Mouse (Mus musculus): ENCODE measurements around the gene H2afz. TPM values are rescaled to one million over a fixed set of nuclear protein-coding genes. Genes with fewer than 3 reads are reported as not detected.
"Not testable (repeated sequence)": the region's sequence is repeated elsewhere in the genome, so short reads cannot be mapped to it uniquely, and the experiment has no call there.

H2afz gene
- polyA plus RNA-seq, 1 experiment from 2014 or later, result 3,607 TPM

DNA sequence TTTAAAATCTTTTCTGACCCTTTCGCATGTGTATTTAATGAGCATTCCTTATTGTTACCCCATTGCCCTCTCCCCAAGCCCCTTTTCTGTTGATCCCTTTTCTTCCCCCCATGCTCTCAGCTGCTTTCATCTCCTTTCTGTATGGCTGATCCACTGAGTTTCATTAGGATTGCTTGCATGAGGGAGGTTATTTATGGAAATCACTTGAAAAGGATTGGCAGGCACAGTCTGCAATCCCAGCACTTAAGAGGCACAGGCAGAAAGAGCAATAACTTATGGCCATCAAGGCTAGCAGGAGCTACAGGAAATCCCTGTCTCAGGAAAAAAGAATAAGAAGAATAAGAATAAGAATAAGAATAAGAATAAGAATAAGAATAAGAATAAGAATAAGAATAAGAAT, 27.7 kb upstream of the H2afz start:
- H3K36me3 ChIP-seq (replicated peaks; ENCODE audit: control insufficient read depth, insufficient read depth, low read depth, low read length), result no peaks in the 10 kb centered on the region
- 97% methylated on average over 1 of the region's 1 CpGs for WGBS
- no peaks in the 10 kb centered on the region for H3K27me3 ChIP-seq (ENCODE audit: control insufficient read depth, insufficient read depth, low read length)
- DNase-seq (ENCODE audit: low spot score) (no peak), ATAC-seq (replicated peaks; ENCODE audit: insufficient number of reproducible peaks, low FRiP score, low TSS enrichment, low read depth) (no peak)
- no peak overlapping the region for H3K4me2 ChIP-seq (ENCODE audit: low read depth, low read length)
- H3K9ac ChIP-seq (replicated peaks; ENCODE audit: low read length), result no peak overlapping the region
- no peak overlapping the region for H3K4me3 ChIP-seq (ENCODE audit: low read depth, low read length)
- no peak overlapping the region for H3K27ac ChIP-seq (replicated peaks; ENCODE audit: low read depth, low read length)
- H3K9me3 ChIP-seq (replicated peaks; ENCODE audit: control insufficient read depth, low read length), result no peaks in the 10 kb centered on the region
- H3K4me1 ChIP-seq (ENCODE audit: control insufficient read depth, insufficient read depth, low read length), result no peaks in the 10 kb centered on the region

DNA sequence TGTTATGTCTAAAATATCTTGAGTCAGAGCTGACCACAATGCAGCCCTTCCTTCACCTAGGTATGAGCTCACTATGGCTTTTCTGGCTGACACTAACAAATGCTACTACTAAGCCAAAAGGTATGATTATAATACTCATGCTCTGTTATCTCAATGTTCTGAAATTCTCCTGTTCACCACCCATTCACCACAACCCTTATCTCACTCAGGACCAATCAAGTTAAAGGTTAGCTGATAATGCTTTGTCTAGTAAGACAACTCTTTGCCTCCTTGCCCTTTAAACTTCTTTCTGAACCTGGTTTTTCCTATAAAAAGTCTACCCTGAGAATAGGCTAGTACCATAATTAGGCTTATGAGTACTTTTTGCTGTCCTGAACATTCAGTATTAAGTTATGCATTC, 26.1 kb upstream of the H2afz start:
- DNase-seq (ENCODE audit: low spot score), result no peak
- no peaks in the 10 kb centered on the region for H3K27me3 ChIP-seq (ENCODE audit: control insufficient read depth, insufficient read depth, low read length)
- no peaks in the 10 kb centered on the region for H3K4me1 ChIP-seq (ENCODE audit: control insufficient read depth, insufficient read depth, low read length)
- no peaks in the 10 kb centered on the region for H3K36me3 ChIP-seq (replicated peaks; ENCODE audit: control insufficient read depth, insufficient read depth, low read depth, low read length)
- no peaks in the 10 kb centered on the region for H3K9me3 ChIP-seq (replicated peaks; ENCODE audit: control insufficient read depth, low read length)
- H3K4me2 ChIP-seq (ENCODE audit: low read depth, low read length), result no peak overlapping the region
- no peak overlapping the region for H3K4me3 ChIP-seq (ENCODE audit: low read depth, low read length)
- no peak overlapping the region for H3K27ac ChIP-seq (replicated peaks; ENCODE audit: low read depth, low read length)
- no peak for ATAC-seq (replicated peaks; ENCODE audit: insufficient number of reproducible peaks, low FRiP score, low TSS enrichment, low read depth)
- no peak overlapping the region for H3K9ac ChIP-seq (replicated peaks; ENCODE audit: low read length)

DNA sequence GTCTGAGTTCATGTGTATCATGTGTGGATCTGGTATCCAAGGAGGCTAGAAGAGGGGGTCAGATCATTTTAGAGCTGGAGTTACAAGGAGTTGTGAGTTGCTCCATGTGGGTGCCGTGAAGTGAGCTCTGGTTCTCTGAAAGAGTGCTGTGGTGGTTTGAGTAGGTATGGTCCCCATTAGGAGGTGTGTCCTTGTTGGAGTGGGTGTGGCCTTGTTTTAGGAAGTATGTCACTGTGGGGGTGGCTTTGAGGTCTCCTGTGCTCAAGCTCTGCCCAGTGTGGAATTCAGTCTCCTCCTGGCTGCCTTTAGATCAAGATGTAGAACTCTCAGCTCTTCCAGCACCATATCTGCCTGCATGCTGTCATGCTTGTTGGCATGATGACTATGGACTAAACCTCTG, 21.3 kb upstream of the H2afz start:
- ATAC-seq (replicated peaks; ENCODE audit: insufficient number of reproducible peaks, low FRiP score, low TSS enrichment, low read depth), result no peak
- WGBS, result 84% methylated on average over 1 of the region's 1 CpGs

DNA sequence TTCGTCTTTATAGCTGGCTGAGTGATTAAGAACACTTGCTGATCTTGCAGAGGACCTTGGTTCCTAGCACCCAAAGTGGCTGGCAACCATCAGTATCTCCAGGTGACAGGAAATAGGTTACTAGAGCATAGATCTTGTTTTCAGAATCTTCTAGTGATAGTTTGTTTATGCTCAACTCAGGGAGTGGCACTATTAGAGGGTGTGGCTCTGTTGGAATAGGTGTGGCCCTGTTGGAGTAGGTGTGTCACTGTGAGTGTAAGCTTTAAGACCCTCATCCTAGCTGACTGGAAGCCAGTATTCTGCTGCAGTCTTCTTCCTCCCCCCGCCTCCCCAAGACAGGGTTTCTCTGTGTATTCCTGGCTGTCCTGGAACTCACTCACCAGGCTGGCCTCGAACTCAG, 20.0 kb upstream of the H2afz start:
- no peaks in the 10 kb centered on the region for H3K9me3 ChIP-seq (replicated peaks; ENCODE audit: control insufficient read depth, low read length)
- H3K4me3 ChIP-seq (ENCODE audit: low read depth, low read length), result no peak overlapping the region
- WGBS, result 89% methylated on average over 3 of the region's 3 CpGs
- no peak overlapping the region for H3K9ac ChIP-seq (replicated peaks; ENCODE audit: low read length)
- ATAC-seq (replicated peaks; ENCODE audit: insufficient number of reproducible peaks, low FRiP score, low TSS enrichment, low read depth), result no peak
- no peak overlapping the region for H3K4me2 ChIP-seq (ENCODE audit: low read depth, low read length)
- H3K27ac ChIP-seq (replicated peaks; ENCODE audit: low read depth, low read length), result no peak overlapping the region
- H3K36me3 ChIP-seq (replicated peaks; ENCODE audit: control insufficient read depth, insufficient read depth, low read depth, low read length), result no peaks in the 10 kb centered on the region
- no peaks in the 10 kb centered on the region for H3K27me3 ChIP-seq (ENCODE audit: control insufficient read depth, insufficient read depth, low read length)
- DNase-seq (ENCODE audit: low spot score), result no peak
- H3K4me1 ChIP-seq (ENCODE audit: control insufficient read depth, insufficient read depth, low read length), result no peaks in the 10 kb centered on the region

More for the DNA sequence above, 21.3 kb upstream of the H2afz start:
- H3K4me2 ChIP-seq (ENCODE audit: low read depth, low read length), result no peak overlapping the region
- no peaks in the 10 kb centered on the region for H3K36me3 ChIP-seq (replicated peaks; ENCODE audit: control insufficient read depth, insufficient read depth, low read depth, low read length)
- H3K27ac ChIP-seq (replicated peaks; ENCODE audit: low read depth, low read length), result no peak overlapping the region
- H3K4me1 ChIP-seq (ENCODE audit: control insufficient read depth, insufficient read depth, low read length), result no peaks in the 10 kb centered on the region
- H3K27me3 ChIP-seq (ENCODE audit: control insufficient read depth, insufficient read depth, low read length), result no peaks in the 10 kb centered on the region
- no peaks in the 10 kb centered on the region for H3K9me3 ChIP-seq (replicated peaks; ENCODE audit: control insufficient read depth, low read length)
- H3K4me3 ChIP-seq (ENCODE audit: low read depth, low read length), result no peak overlapping the region
- H3K9ac ChIP-seq (replicated peaks; ENCODE audit: low read length), result no peak overlapping the region
- DNase-seq (ENCODE audit: low spot score), result no peak

DNA sequence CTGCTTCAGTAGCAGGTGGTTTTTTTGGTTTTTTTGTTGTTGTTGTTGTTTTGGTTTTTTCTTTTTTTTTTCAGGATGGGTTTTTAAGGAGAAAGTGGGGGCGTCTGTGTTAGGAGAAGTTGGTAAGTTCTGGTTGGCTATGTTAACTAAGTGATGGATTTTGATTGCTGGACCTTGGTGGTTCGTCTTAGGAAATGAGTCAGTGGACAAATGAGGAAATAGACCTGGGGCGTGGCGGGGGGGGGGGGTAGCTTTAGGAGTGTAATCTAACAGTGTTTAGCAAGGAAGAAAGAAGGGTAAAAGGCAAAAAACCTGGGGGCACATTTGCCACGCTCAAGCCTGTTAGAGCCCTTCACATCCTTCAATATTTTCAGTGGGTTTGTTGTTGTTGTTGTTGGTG, 17.7 kb upstream of the H2afz start:
- no peak overlapping the region for H3K4me3 ChIP-seq (ENCODE audit: low read depth, low read length)
- no peak overlapping the region for H3K4me2 ChIP-seq (ENCODE audit: low read depth, low read length)
- DNase-seq (ENCODE audit: low spot score), result no peak
- H3K36me3 ChIP-seq (replicated peaks; ENCODE audit: control insufficient read depth, insufficient read depth, low read depth, low read length), result no peaks in the 10 kb centered on the region
- H3K27me3 ChIP-seq (ENCODE audit: control insufficient read depth, insufficient read depth, low read length), result no peaks in the 10 kb centered on the region
- no peak for ATAC-seq (replicated peaks; ENCODE audit: insufficient number of reproducible peaks, low FRiP score, low TSS enrichment, low read depth)
- H3K4me1 ChIP-seq (ENCODE audit: control insufficient read depth, insufficient read depth, low read length), result no peaks in the 10 kb centered on the region
- H3K9me3 ChIP-seq (replicated peaks; ENCODE audit: control insufficient read depth, low read length), result no peaks in the 10 kb centered on the region
- no peak overlapping the region for H3K27ac ChIP-seq (replicated peaks; ENCODE audit: low read depth, low read length)
- WGBS, result 83% methylated on average over 5 of the region's 5 CpGs
- no peak overlapping the region for H3K9ac ChIP-seq (replicated peaks; ENCODE audit: low read length)

DNA sequence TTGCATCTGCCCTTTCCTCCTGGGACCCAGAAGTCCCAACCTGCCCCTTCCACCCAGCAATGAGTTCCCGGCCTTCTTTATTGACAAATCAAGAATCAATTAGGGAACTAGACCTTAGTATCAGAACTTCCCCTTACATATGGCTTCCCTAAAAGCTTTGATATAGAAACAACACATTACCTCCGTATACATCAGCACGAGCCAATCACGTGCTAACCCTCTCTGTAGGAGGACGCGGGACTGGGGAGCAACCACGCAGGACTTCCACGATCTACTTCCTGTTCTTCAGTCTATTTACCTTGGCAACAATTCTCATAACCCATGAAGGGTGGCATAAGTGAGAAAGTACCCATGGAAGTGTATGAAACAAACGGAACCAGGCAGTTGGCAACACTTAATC, 15.9 kb upstream of the H2afz start:
- Histone ChIP-seq H3K4me2 (ENCODE audit: low read depth, low read length) (no peak overlapping the region), H3K9me3 (replicated peaks; ENCODE audit: control insufficient read depth, low read length) (no peaks in the 10 kb centered on the region), H3K27me3 (ENCODE audit: control insufficient read depth, insufficient read depth, low read length) (no peaks in the 10 kb centered on the region), H3K27ac (replicated peaks; ENCODE audit: low read depth, low read length) (no peak overlapping the region), H3K9ac (replicated peaks; ENCODE audit: low read length) (no peak overlapping the region), H3K4me1 (ENCODE audit: control insufficient read depth, insufficient read depth, low read length) (no peaks in the 10 kb centered on the region), H3K36me3 (replicated peaks; ENCODE audit: control insufficient read depth, insufficient read depth, low read depth, low read length) (no peaks in the 10 kb centered on the region), H3K4me3 (ENCODE audit: low read depth, low read length) (no peak overlapping the region)
- ATAC-seq (replicated peaks; ENCODE audit: insufficient number of reproducible peaks, low FRiP score, low TSS enrichment, low read depth) (no peak), DNase-seq (ENCODE audit: low spot score) (no peak)
- WGBS, result 88% methylated on average over 9 of the region's 9 CpGs

DNA sequence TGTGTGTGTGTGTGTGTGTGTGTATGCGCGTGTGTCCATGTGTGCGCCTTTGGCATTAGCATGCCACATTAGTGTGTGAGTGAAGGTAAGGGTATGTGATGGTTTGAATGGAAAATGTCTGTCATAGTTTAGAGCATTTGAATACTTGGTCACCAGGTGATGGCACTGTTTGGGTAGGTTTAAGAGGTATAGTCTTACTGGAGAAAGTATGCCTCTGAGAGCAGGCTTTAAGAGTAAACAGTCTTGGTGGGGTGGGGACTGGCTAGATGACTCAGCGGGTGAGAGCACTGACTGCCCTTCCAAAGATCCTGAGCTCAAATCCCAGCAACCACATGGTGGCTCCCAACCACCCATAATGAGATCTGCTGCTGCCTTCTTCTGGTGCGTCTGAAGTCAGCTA, 14.6 kb upstream of the H2afz start:
- 88% methylated on average over 5 of the region's 5 CpGs for WGBS
- H3K27me3 ChIP-seq (ENCODE audit: control insufficient read depth, insufficient read depth, low read length), result no peaks in the 10 kb centered on the region
- H3K4me2 ChIP-seq (ENCODE audit: low read depth, low read length), result no peak overlapping the region
- no peak for ATAC-seq (replicated peaks; ENCODE audit: insufficient number of reproducible peaks, low FRiP score, low TSS enrichment, low read depth)
- H3K4me3 ChIP-seq (ENCODE audit: low read depth, low read length), result no peak overlapping the region
- H3K36me3 ChIP-seq (replicated peaks; ENCODE audit: control insufficient read depth, insufficient read depth, low read depth, low read length), result no peaks in the 10 kb centered on the region
- no peaks in the 10 kb centered on the region for H3K4me1 ChIP-seq (ENCODE audit: control insufficient read depth, insufficient read depth, low read length)
- H3K9ac ChIP-seq (replicated peaks; ENCODE audit: low read length), result no peak overlapping the region
- DNase-seq (ENCODE audit: low spot score), result no peak
- H3K27ac ChIP-seq (replicated peaks; ENCODE audit: low read depth, low read length), result no peak overlapping the region
- H3K9me3 ChIP-seq (replicated peaks; ENCODE audit: control insufficient read depth, low read length), result no peaks in the 10 kb centered on the region

DNA sequence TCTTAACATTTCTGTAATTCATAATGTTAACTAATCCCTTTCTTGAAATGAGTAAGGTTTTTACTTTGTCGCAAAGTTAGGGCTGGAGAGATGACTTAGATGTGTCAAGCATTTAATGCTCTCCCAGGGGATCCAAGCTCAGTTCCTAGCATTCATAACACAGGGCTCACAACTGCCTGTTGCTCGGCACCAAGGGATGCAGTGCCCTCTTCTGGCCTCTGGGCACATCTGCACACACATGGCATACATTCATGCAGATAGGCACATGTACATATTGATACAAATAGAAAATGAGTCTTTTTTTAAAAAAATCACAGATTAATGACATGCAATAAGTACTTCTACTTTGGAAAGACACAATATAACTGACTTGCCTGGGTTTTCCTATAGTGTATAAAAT, 13.1 kb upstream of the H2afz start:
- Histone ChIP-seq H3K9me3 (replicated peaks; ENCODE audit: control insufficient read depth, low read length) (no peaks in the 10 kb centered on the region), H3K4me2 (ENCODE audit: low read depth, low read length) (no peak overlapping the region), H3K4me3 (ENCODE audit: low read depth, low read length) (no peak overlapping the region), H3K9ac (replicated peaks; ENCODE audit: low read length) (no peak overlapping the region), H3K27ac (replicated peaks; ENCODE audit: low read depth, low read length) (no peak overlapping the region), H3K36me3 (replicated peaks; ENCODE audit: control insufficient read depth, insufficient read depth, low read depth, low read length) (no peaks in the 10 kb centered on the region), H3K4me1 (ENCODE audit: control insufficient read depth, insufficient read depth, low read length) (no peaks in the 10 kb centered on the region), H3K27me3 (ENCODE audit: control insufficient read depth, insufficient read depth, low read length) (no peaks in the 10 kb centered on the region)
- ATAC-seq (replicated peaks; ENCODE audit: insufficient number of reproducible peaks, low FRiP score, low TSS enrichment, low read depth) (no peak), DNase-seq (ENCODE audit: low spot score) (no peak)
- WGBS, result 83% methylated on average over 2 of the region's 2 CpGs

DNA sequence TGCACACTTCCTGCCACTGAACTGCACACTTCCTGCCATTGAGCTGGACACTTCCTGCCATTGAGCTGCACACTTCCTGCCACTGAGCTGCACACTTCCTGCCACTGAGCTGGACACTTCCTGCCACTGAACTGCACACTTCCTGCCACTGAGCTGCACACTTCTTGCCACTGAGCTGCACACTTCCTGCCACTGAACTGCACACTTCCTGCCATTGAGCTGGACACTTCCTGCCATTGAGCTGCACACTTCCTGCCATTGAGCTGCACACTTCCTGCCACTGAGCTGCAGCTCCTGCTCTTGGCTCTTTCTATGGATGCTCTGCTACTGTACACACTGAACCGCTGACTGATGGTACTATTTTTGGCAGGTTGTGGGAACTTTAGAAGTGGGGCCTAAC, 11.3 kb upstream of the H2afz start:
- not testable (repeated sequence) for ATAC-seq (replicated peaks; ENCODE audit: insufficient number of reproducible peaks, low FRiP score, low TSS enrichment, low read depth); H3K4me1 ChIP-seq (ENCODE audit: control insufficient read depth, insufficient read depth, low read length); H3K27me3 ChIP-seq (ENCODE audit: control insufficient read depth, insufficient read depth, low read length); H3K4me3 ChIP-seq (ENCODE audit: low read depth, low read length); H3K4me2 ChIP-seq (ENCODE audit: low read depth, low read length); H3K27ac ChIP-seq (replicated peaks; ENCODE audit: low read depth, low read length); H3K9ac ChIP-seq (replicated peaks; ENCODE audit: low read length); DNase-seq (ENCODE audit: low spot score); H3K9me3 ChIP-seq (replicated peaks; ENCODE audit: control insufficient read depth, low read length); H3K36me3 ChIP-seq (replicated peaks; ENCODE audit: control insufficient read depth, insufficient read depth, low read depth, low read length)
- WGBS, result 89% methylated on average over 1 of the region's 1 CpGs

Measured in embryonic facial prominence, embryonic 11.5 days (tissue).